Mouse (Mus musculus) lung, adult 2 months (tissue): ENCODE measurements around the gene Acvr1. TPM values are rescaled to one million over a fixed set of nuclear protein-coding genes. Genes with fewer than 3 reads are reported as not detected.

ENCODE experiments used
- DNase-seq: peaks from one replicate; pipeline ENCODE4 v3.0.0; 2022
- H3K4me1 ChIP-seq: fragments of 200-500 bp; 2 replicates; pipeline ENCODE4 v1.6.1; 2011; ENCODE audit warnings: low read length; ENCODE audit not compliant: control insufficient read depth, insufficient read depth
- H3K4me3 ChIP-seq: fragments of 200-500 bp; replicated peaks from 2 replicates; pipeline ENCODE3; 2011; ENCODE audit warnings: low read depth, mild to moderate bottlenecking, control low read depth, low read length; ENCODE audit errors: extremely low read depth
- CTCF ChIP-seq: fragments of 200-500 bp; IDR thresholded peaks from 2 replicates; pipeline ENCODE4 v1.5.1; 2011; ENCODE audit warnings: mild to moderate bottlenecking, low read length, control low read depth; ENCODE audit not compliant: insufficient read depth
- POLR2A ChIP-seq: fragments of 200-500 bp; IDR thresholded peaks from 2 replicates; pipeline ENCODE4 v1.6.1; 2011; ENCODE audit warnings: low read depth, mild to moderate bottlenecking, control low read depth, low read length, borderline replicate concordance; ENCODE audit errors: extremely low read depth
- WGBS: fragments of 180-500 bp; shearing (Covaris S2); methylation state at CpG from one replicate; pipeline ENCODE4 v1.1.7; 2018; 5-methylcytosine and 5-hydroxymethylcytosine counted together
- polyA plus RNA-seq: library from polyadenylated mRNA; depleted of rRNA; stranded (reverse); fragments of >200 nt; gene quantifications from 2 replicates; pipeline ENCODE4 v1.2.3, GENCODE M21; 2012; rRNA removed

Gene Acvr1
- polyA plus RNA-seq, 1 experiment: 9.7 TPM

DNA sequence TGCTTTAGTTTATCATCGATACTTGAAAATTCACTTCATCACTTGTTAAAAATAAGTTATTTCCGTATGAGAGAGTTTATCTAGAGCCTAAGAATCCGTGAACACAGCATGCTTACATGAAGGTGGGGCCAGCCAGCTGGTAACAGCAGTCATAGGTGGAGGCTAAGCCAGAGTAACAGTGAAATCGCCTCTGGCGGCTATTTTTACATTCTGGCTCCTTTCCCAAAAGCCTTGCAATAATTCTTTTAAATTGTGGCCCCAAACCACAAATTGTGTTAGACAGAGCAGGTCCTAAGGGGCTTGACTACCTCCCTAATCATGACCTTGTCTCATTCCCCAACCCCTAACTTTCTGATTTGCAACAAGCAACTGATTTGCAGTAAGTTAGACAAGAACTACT is 214.1 kb downstream of the Acvr1 start:
- DNase-seq: no peak
- Histone ChIP-seq H3K4me1 (no peaks in the 10 kb centered on the region), H3K4me3 (no peak overlapping the region)
- 42% methylated on average over 5 of the region's 5 CpGs for WGBS
- TF ChIP-seq CTCF (no peak), POLR2A (no peak)

DNA sequence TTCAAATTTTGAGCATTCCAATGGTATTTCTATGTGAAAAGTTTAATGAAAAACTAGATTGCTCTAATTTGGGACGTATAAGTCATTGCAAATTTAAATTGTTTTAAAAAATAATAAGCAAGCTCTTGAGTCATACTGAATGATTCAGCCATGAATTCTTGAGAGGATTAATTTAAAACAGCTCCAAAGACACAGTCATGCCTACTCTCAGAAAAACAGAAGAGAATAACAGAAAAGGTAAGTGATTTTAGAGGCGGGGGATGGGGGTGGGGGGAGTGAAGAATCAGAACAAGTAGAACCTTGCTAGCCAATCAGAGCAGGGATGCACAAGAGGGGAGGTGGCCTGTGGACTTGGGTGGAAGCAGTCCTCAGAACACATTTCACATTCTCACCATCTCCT is 216.3 kb downstream of the Acvr1 start:
- TF ChIP-seq CTCF: no peak
- TF ChIP-seq POLR2A: no peak
- WGBS: 83% methylated on average over 2 of the region's 2 CpGs
- no peak for DNase-seq
- Histone ChIP-seq H3K4me3 (no peak overlapping the region), H3K4me1 (no peaks in the 10 kb centered on the region)

Other genes starting within 250 kb of the Acvr1 start
- 0.15 and 0.69 TPM in 2 replicates for gene Acvr1c, start 209.3 kb downstream of the Acvr1 start, polyA plus RNA-seq
- gene Gm17409, start 97.0 kb downstream of the Acvr1 start, polyA plus RNA-seq: not detected in 2 replicates
- 4.8 and 7.6 TPM in 2 replicates for gene Upp2, start 141 bp upstream of the Acvr1 start, polyA plus RNA-seq